Mouse (Mus musculus) retina, adult 2 months (tissue): ENCODE measurements around the gene Dennd1a.

Experiments
- DNase-seq: peaks from one replicate; pipeline ENCODE4 v3.0.0-alpha.2; 2012; ENCODE audit warnings: low read depth, low spot score

The Dennd1a gene

GRCm38 (mm10) chr2:37883214-37883613, 404.0 kb downstream of the Dennd1a start:
- no peak for DNase-seq

GRCm38 (mm10) chr2:37881262-37881913, 405.8 kb downstream of the Dennd1a start:
- DNase-seq: no peak

- DNase-seq: no peak
Observed at GRCm38 (mm10) chr2:37879697-37880096, 407.5 kb downstream of the Dennd1a start.

- DNase-seq: no peak
Observed at GRCm38 (mm10) chr2:37872791-37873190, 414.4 kb downstream of the Dennd1a start.

GRCm38 (mm10) chr2:37869628-37870027, 417.6 kb downstream of the Dennd1a start:
- DNase-seq: peak; percentile 16

- no peak for DNase-seq
Observed at GRCm38 (mm10) chr2:37867387-37867786, 419.8 kb downstream of the Dennd1a start.

- DNase-seq: no peak
Observed at GRCm38 (mm10) chr2:37857472-37857871, 429.7 kb downstream of the Dennd1a start.

GRCm38 (mm10) chr2:37856955-37857354, 430.2 kb downstream of the Dennd1a start:
- no peak for DNase-seq

GRCm38 (mm10) chr2:37855226-37855625, 432.0 kb downstream of the Dennd1a start:
- DNase-seq: no peak

- DNase-seq: no peak
Observed at GRCm38 (mm10) chr2:37853878-37854435, 433.2 kb downstream of the Dennd1a start.

- DNase-seq: no peak
Observed at GRCm38 (mm10) chr2:37850626-37851025, 436.6 kb downstream of the Dennd1a start.

GRCm38 (mm10) chr2:37849357-37849756, 437.8 kb downstream of the Dennd1a start:
- no peak for DNase-seq

- DNase-seq: no peak
Observed at GRCm38 (mm10) chr2:37842719-37843118, 444.5 kb downstream of the Dennd1a start.

GRCm38 (mm10) chr2:37842151-37842569, 445.0 kb downstream of the Dennd1a start:
- peak; percentile 53 for DNase-seq

- no peak for DNase-seq
Observed at GRCm38 (mm10) chr2:37839922-37840321, 447.3 kb downstream of the Dennd1a start.

GRCm38 (mm10) chr2:37838202-37838984, 448.8 kb downstream of the Dennd1a start:
- no peak for DNase-seq

- DNase-seq: no peak
Observed at GRCm38 (mm10) chr2:37837542-37837941, 449.6 kb downstream of the Dennd1a start.

- no peak for DNase-seq
Observed at GRCm38 (mm10) chr2:37836926-37837325, 450.3 kb downstream of the Dennd1a start.

- no peak for DNase-seq
Observed at GRCm38 (mm10) chr2:37832253-37832652, 454.9 kb downstream of the Dennd1a start.

GRCm38 (mm10) chr2:37829758-37830275, 457.4 kb downstream of the Dennd1a start:
- DNase-seq: no peak

- DNase-seq: no peak
Observed at GRCm38 (mm10) chr2:37823826-37824225, 463.4 kb downstream of the Dennd1a start.

GRCm38 (mm10) chr2:37822122-37822521, 465.1 kb downstream of the Dennd1a start:
- no peak for DNase-seq
